Mouse (Mus musculus) gastrocnemius, postnatal 14 days (tissue): Measurements from ENCODE around the gene Pard3. TPM values are rescaled to one million over a fixed set of nuclear protein-coding genes. Genes with fewer than 3 reads are reported as not detected.

Experiments used
- DNase-seq: peaks from one replicate; pipeline ENCODE4 v3.0.0; 2021; ENCODE audit warnings: mixed read lengths
- intact Hi-C: fragments of 180-260 bp; cut with DNase I; formaldehyde crosslinking; loops from one replicate; pipeline ENCODE4 v1.15.1; 2025; ENCODE audit warnings: low total_unique reads
- total RNA-seq, 2 experiments: library from RNA; stranded (reverse); gene quantifications; 2 replicates each; pipeline ENCODE4 v1.2.3; 2021

Pard3 gene
- total RNA-seq, 2 experiments from 2014 or later: 23.9 to 25.7 TPM

DNA sequence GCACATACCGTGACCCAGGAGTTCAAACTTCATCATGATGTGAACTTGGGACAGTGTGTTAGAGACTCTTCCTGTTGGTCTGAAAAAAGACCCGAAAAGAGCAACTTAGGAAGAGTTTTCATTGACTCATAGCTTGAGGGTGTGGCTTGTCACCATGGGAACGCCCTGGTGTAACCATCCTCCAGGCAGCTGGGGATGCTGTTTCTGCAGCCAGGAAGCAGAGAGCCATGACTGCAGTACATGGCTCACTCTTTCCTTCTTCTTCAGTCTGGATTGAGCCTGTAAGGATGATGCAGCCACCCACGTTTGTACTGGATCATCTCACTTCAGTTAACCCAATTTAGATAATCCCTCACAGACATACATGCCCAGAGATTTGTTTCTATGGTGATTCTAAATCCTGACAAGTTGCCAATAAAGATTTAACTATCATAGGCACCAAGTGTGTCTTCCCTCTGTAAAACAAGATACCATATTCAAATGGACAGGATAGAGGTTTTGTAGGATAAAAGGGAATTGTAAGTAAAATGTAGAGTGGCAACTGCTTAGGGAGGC is 431.6 kb downstream of the Pard3 start:
- intact Hi-C loops: no loop called here
- DNase-seq: peak; percentile 22

- intact Hi-C loops: no loop called here
- DNase-seq: no peak
These were observed 435.5 kb downstream of the Pard3 start for GRCm38 (mm10) chr8:127498997-127499719.

DNA sequence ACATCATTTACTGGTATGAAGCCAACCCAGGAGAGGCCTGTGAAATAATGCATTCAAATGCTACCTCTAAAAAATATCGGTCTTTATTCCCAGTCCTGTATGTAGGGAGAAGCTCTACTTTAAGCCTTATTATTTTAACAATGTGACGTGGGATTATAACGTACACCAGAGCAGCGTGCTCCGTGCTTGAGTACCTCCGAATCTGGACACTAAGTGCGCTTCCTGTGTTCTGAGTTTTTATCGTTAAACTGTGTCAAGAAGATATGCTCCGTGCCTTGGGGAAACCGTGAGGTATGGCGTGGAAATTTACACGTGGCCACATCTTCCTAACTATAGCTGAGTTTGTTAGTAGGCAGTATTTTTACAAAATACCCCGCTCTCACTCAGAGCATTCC is 436.0 kb downstream of the Pard3 start:
- no peak for DNase-seq
- intact Hi-C loops: no loop called here

DNA sequence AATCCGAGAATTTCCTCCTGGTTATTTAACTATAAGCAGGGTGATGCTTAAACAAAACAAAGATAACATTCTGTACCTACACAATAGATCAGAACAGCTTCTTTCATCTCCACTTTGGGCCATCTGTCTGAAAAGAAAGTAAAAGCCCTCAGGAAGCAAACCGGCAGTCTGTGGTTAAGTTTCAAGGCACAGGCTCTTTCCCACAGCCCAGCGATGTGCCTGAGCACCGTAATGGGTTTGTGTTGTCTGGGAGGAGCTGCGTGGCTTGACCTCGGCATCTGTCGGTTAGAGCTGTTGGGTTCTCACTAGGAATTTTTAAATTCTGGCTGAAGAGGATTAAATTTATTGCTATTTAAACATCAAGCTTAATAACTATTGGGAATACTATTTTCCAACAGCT is 436.5 kb downstream of the Pard3 start:
- intact Hi-C loops: no loop called here
- no peak for DNase-seq

DNA sequence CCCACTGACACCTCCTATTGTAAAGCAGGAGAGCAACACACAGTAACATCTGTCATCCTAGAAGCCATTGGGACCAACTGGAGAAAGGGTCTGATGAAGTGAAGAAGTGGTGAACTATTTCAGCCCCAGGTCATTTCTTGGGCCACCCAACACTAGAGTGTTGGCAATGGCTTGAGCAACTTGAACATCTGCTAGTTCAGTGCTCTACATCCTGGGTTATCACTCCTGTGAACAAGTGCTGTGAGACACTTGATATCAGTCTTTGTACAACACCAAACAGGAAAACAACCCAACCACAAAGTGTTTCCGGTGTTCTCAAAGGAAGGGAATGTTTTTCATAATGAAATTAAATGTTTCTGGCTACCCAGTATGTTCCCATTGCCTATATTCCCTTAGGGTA is 438.1 kb downstream of the Pard3 start:
- DNase-seq: no peak
- intact Hi-C loops: no loop called here

GRCm38 (mm10) chr8:127505286-127505685 is 441.6 kb downstream of the Pard3 start:
- no peak for DNase-seq
- intact Hi-C loops: no loop called here

DNA sequence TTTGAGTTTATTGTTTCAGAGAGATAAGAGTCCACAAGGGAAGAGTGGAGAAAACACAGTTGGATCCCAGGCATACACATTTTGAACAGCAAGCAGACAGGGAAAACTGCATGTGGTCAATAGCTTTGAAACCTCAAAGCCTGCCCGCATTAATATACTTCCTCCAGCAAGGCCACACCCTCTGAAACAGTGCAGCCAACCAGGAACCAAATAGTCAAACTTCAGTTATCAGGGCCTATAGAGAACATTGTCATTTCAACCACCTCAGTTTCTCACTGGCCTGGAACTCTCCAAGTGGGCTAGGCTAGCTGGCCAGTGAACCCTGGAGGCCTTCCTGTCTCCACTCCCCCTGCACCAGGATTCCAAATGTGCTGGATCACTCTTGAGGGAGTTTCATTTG is 442.6 kb downstream of the Pard3 start:
- no peak for DNase-seq
- intact Hi-C loops: no loop called here

DNA sequence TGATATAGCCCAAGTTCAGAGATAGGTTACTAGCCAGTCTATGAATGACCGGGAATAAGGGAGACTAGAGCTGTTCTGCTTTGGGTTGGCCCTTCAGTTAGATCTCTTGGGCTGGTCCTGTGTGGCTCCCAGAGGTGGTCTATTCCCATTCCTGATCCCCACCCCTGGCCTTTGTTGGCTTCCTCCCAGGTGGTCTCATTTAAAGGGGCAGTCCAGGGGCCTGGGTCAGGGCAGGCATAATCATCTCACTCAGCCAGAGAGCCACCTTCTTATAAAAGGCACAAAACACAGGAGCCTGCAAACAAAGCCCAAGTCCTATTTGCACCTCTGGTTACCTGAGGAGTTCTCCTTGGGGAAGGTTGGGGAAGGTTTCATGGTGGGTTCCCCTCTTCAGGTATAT is 447.6 kb downstream of the Pard3 start:
- DNase-seq: no peak
- intact Hi-C loops: no loop called here

- intact Hi-C loops: no loop called here
- DNase-seq: no peak
These were observed 448.4 kb downstream of the Pard3 start for GRCm38 (mm10) chr8:127512001-127512573.

DNA sequence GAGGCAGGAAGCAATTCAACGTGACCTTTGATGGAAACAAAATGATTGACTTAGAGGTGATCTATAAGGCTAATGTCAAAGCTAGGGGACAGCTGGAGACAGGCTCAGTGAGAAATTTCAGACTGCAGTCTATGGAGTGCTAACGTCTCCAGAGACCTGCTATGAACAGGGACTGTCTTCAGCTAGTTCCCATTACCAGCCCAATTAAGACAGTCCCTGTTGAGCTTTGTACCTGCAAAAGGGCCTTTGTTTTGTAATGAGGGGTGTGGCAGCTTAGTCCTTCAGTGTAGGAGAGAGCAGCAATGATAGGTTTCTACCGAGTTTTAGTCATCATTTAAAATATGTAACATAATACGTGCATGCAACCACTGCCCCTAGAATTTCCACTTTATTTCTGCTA is 448.9 kb downstream of the Pard3 start:
- DNase-seq: no peak
- intact Hi-C loops: no loop called here

DNA sequence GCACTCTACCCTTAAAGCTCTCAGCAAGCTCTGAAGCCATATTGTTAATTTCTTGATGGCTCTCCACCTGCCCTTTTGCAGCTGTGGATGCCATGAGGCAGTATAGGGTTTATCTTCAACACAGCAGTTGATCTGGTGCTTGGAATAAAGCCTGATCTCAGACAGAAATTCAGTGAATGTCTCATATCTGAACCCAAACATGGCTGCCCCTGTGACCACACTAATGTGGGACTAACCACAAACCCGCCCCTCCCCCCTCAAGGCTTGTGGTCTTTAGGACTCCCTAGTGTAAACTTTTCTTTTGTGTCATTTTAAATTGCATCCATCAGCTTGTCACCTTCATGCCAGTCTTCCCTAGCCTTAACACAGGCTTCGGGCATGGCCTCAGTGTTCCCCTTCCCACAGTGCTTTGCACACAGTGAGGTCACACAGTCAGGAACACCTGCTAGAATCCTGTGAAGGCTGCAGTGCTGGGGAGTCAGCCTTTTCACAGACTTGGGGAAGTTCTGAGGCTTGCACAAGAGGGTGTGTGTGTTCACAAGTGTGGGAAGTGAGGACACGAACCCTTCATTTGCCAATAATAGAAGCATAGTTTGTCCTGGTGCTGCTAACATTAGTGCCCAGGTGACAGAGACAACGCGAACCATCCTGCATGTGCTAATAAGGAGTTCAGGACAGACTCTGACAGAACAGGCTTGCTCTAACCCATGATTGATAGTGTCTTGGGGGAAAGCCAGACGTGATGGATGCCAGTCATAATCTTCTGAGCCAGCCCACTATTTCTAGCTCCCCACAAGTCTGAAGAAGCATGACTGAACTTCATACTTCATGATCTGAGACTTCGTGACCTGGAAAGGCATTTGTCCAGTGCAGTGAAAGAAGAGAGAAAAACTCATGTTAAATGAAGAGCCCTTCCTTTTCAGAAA is 451.4 kb downstream of the Pard3 start:
- intact Hi-C loops: no loop called here
- DNase-seq: no peak

- intact Hi-C loops: no loop called here
- no peak for DNase-seq
These were observed 452.4 kb downstream of the Pard3 start for GRCm38 (mm10) chr8:127516043-127516442.

DNA sequence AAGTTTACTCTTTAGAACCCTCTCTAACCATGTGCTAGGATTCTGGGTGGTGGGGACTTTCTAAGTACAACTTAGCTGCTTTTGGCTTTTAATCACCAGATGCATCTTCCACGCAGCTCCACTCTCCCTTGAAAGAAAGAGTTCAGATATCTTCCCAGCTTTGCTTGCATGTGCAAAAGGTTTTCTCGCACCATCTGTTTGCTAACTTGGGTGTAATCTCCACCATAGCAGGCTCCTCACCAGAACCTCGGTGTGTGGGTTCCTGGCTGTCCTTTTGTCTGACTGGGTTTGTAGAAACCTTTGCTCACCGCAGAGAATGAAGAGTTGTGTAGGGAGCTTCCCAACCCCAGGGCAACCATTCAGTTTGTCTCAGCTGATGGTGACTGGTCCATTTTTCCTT is 462.0 kb downstream of the Pard3 start:
- no peak for DNase-seq
- intact Hi-C loops: no loop called here

DNA sequence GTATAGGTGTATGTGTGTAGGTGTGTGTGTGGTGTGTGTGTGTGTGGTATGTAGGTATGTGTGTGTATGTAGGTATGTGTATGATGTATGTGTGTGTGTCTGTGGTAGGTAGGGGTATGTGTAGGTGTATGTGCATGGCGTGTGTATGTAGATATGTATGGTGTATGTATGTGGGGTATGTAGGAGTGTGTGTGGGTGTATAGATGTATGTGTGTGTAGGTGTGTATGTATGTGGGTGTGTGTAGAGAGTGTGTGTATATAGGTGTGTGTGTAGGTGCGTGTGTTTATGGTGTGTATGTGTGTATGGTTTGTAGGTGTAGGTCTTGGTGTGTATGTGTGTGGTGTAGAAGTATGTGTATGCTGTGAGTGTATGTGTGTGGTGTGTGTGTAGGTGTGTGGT is 464.6 kb downstream of the Pard3 start:
- intact Hi-C loops: no loop called here
- DNase-seq: no peak

DNA sequence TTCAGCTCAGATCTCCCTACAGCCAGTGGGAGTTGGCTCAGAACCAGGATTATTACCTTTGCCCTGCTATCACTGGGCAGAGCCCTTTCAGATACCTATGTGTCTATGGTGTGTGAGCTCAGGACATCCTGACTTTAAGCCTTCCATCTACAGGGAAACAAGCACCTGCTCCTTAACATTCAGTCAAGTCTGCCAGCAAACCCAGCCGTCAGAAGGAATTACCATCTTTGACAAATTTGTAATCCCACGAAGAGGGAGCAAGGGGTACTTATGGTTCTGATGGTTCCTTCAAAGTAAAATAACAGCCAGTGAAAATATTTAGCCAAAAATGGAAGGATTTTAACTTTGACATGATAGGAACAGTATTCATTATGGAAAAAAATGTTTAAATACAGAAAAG is 466.1 kb downstream of the Pard3 start:
- DNase-seq: no peak
- intact Hi-C loops: no loop called here

DNA sequence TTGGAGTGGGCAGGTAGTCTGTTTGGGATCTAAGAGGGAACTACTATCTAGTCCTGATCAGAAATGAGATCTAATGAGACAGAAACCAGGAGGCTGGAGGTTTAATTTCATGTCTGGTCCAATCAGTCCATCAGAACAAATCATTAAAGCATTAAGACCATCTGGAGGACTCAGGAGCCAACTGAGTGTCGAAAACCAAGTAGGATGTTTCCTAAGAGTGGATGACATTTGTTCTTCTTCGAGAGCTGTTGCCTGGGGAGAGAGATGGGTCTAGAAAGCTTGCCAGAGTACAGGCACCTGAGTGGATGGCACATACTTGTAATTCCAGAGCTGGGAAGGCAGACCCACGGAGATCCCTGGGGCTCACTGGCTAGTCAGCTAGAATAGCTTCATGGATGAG is 468.2 kb downstream of the Pard3 start:
- intact Hi-C loops: no loop called here
- no peak for DNase-seq

DNA sequence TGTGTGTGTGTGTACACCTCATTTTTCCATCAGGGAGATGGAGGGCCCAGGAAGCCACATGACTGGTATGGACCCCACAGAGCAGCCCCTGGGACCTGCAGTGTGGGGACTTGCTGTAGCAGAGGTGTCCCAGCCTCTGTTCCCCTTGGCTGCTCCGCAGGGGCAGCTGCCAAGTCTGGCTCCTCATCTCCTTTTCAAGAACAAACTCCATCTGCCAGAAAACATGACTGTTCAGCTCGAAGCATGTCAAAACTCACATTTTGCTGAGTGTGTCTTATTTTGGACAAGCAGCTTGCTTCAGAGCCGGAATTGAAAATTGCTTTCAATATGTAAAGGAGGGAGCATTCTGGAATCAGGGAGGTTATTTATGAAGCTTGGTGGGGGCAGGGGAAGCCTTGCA is 471.1 kb downstream of the Pard3 start:
- DNase-seq: peak; percentile 10

GRCm38 (mm10) chr8:127535192-127535845 is 471.6 kb downstream of the Pard3 start:
- intact Hi-C loops: no loop called here
- no peak for DNase-seq

More for the DNA sequence above, 471.1 kb downstream of the Pard3 start:
- intact Hi-C loops: no loop called here

DNA sequence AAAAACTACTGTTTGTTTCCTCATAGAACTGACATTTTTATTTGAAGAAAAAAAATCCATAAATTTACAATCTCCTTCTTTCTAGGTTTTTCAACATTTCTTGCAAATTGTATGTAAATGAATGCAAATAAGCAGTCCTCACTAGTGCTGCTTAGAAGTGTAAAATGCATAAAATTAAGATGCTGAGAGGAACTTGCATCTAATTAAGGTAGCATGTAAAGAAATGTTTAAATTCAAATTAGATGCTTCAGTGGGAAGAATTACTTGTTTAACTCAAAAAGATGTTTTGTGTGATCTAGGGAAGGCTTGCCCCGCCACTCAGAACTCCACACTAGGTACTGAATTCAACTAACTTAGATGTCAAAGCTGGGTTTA is 472.1 kb downstream of the Pard3 start:
- intact Hi-C loops: no loop called here
- no peak for DNase-seq

DNA sequence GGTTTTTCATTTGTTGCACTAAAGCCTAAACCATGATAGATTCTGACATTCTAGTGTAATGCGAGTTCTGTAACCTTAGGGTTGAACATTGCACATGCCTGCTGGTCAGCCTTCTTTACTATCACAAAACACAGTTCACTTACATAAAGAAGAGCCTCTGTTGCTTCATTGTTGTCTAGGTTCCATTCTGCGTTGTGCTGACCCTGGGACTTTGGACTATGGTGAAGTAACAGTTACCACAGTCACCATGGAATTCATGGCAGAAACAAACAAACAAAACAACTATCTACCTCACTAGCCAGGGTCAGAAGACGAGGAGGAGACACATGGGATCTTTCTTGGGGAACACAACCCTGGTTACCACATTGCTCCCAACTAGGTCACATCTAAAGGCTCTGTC is 476.1 kb downstream of the Pard3 start:
- DNase-seq: no peak
- intact Hi-C loops: no loop called here
